Mouse (Mus musculus) heart, adult 10 weeks (tissue): ENCODE measurements around the gene Cbx7. TPM values are rescaled to one million over a fixed set of nuclear protein-coding genes. Genes with fewer than 3 reads are reported as not detected.

Experiments
- polyA plus RNA-seq: library from polyadenylated mRNA; stranded (reverse); fragments of 350-450 nt; fragmentation: Illumina TruSeq; extraction: RNeasy Lipid Tissue Mini Kit (QIAGEN cat#74804); gene quantifications from one replicate; pipeline ENCODE4 v1.2.3, GENCODE M21; 2014; ENCODE audit warnings: low read depth, low replicate concordance

Gene Cbx7
- 30.0 TPM for polyA plus RNA-seq

GRCm38 (mm10) chr15:79970940-79971339 is at the start of gene Cbx7:
TSS of gene Cbx7 (minus strand) at chr15:79971119.

GRCm38 (mm10) chr15:80014321-80015210 is 43.6 kb upstream of the Cbx7 start, which contains the start of gene Pdgfb:
TSS of gene Pdgfb (minus strand) at chr15:80014977.

GRCm38 (mm10) chr15:79891436-79892212 is 79.3 kb downstream of the Cbx7 start, which contains the start of gene Apobec3:
TSS of gene Apobec3 (plus strand) at chr15:79891659.

Other genes with a start within 250 kb of the Cbx7 start
- 81.0 TPM for gene Sun2, start 228.6 kb downstream of the Cbx7 start, polyA plus RNA-seq
- 29.7 TPM for gene Dnal4, start 193.3 kb downstream of the Cbx7 start, polyA plus RNA-seq
- 1.7 TPM for gene Nptxr, start 166.4 kb downstream of the Cbx7 start, polyA plus RNA-seq
- gene Npcd, start 136.9 kb downstream of the Cbx7 start, polyA plus RNA-seq: not detected
- 16.9 TPM for gene Cbx6, start 136.4 kb downstream of the Cbx7 start, polyA plus RNA-seq
- 7.9 TPM for gene Apobec3, start 79.5 kb downstream of the Cbx7 start, polyA plus RNA-seq
- 32.2 TPM for gene Pdgfb, start 43.9 kb upstream of the Cbx7 start, polyA plus RNA-seq
- 116 TPM for gene Syngr1, start 120.2 kb upstream of the Cbx7 start, polyA plus RNA-seq
- gene Rpl3, start 120.7 kb upstream of the Cbx7 start, polyA plus RNA-seq: 294 TPM
- 19.5 TPM for gene Tab1, start 162.0 kb upstream of the Cbx7 start, polyA plus RNA-seq
- 2.9 TPM for gene Mgat3, start 202.6 kb upstream of the Cbx7 start, polyA plus RNA-seq